Mouse (Mus musculus) hindbrain, embryonic 12.5 days (tissue): ENCODE results near the gene Skap1. TPM values are rescaled to one million over a fixed set of nuclear protein-coding genes. Genes with fewer than 3 reads are reported as not detected.

ENCODE experiments used
- ATAC-seq: fragments of 200-750 bp; cut with Nextera tagmentation; 2 replicates; pipeline ENCODE4 v1.8.0; 2017; ENCODE audit warnings: moderate TSS enrichment; ENCODE audit not compliant: low FRiP score
- H3K27ac ChIP-seq: fragments of 300-500 bp; sonication (generic); 2 replicates; pipeline ENCODE4 v1.5.1; 2016; ENCODE audit warnings: mild to moderate bottlenecking
- H3K27me3 ChIP-seq: fragments of 300-500 bp; sonication (generic); 2 replicates; pipeline ENCODE4 v1.6.1; 2016; ENCODE audit warnings: mild to moderate bottlenecking
- H3K36me3 ChIP-seq: fragments of 300-500 bp; sonication (generic); 2 replicates; pipeline ENCODE4 v1.6.1; 2016; ENCODE audit warnings: mild to moderate bottlenecking
- H3K4me1 ChIP-seq: fragments of 300-500 bp; sonication (generic); 2 replicates; pipeline ENCODE4 v1.6.1; 2016
- H3K4me2 ChIP-seq: fragments of 300-500 bp; sonication (generic); replicated peaks from 2 replicates; pipeline ENCODE4 v1.6.1; 2016; ENCODE audit warnings: mild to moderate bottlenecking
- H3K4me3 ChIP-seq: fragments of 300-500 bp; sonication (generic); 2 replicates; pipeline ENCODE4 v1.5.1; 2016; ENCODE audit warnings: mild to moderate bottlenecking
- H3K9ac ChIP-seq: fragments of 300-500 bp; sonication (generic); 2 replicates; pipeline ENCODE4 v1.6.1; 2016; ENCODE audit warnings: mild to moderate bottlenecking, moderate library complexity
- H3K9me3 ChIP-seq: fragments of 300-500 bp; sonication (generic); replicated peaks from 2 replicates; pipeline ENCODE4 v1.6.1; 2016; ENCODE audit warnings: mild to moderate bottlenecking
- WGBS: fragments of 180-500 bp; shearing (Covaris S2); methylation state at CpG from one replicate; pipeline ENCODE4 v1.1.7; 2016; 5-methylcytosine and 5-hydroxymethylcytosine counted together
- polyA plus RNA-seq: library from polyadenylated mRNA; unstranded; fragments of >200 nt; fragmentation: Nextera tagmentation; extraction: Ambion mirVana; gene quantifications from 2 replicates; pipeline ENCODE4 v1.2.1, GENCODE M21; 2016

The Skap1 gene
- polyA plus RNA-seq, 1 experiment from 2014 or later, result 2.4 TPM

DNA sequence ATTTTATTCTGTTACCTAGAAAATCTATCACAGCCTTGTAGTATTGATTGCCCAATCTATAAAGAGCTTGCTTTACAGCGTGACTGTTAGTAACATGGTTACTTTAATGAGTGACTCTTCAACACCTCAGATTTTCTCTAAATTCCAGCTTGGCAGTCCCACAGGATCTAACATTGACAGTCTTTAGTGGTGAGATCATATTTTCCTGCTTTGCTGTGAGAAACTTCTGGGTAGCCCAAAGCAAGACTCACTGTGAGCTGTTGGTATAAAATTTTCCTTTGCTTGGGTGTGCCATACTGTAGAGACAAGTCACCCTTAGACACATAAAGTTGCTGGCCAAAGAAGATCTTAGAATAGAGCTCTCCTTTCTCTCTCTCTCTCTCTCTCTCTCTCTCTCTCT lies 261.4 kb downstream of the Skap1 start:
- H3K27me3 ChIP-seq, result no peaks in the 10 kb centered on the region
- H3K27ac ChIP-seq, result no peak overlapping the region
- WGBS, result 83% methylated on average over 1 of the region's 1 CpGs
- no peak overlapping the region for H3K4me2 ChIP-seq
- H3K4me3 ChIP-seq, result no peak overlapping the region
- H3K36me3 ChIP-seq, result no peaks in the 10 kb centered on the region
- H3K9me3 ChIP-seq, result no peaks in the 10 kb centered on the region
- no peak overlapping the region for H3K9ac ChIP-seq
- no peak for ATAC-seq
- H3K4me1 ChIP-seq, result peaks cover 18% of the 10 kb centered on the region

DNA sequence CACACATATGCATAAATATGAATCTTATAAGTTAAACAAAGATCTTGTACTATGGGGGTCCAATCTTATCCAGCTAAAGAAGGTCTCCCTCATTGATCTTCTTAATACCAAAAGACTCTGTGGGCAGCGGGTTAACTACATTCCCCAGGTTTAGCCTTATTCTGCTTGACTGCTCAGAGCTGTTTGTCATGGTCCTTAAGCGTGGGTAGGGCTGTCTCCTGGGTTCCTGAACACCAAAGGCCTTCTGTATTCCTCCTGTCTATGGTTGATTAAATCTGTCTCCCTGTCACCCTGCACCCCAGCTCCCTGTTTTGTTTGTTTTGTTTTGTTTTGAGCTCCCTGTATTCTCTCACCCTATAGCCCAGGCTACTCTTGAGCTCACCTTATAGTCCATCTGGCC lies 264.2 kb downstream of the Skap1 start:
- H3K36me3 ChIP-seq, result no peaks in the 10 kb centered on the region
- H3K4me3 ChIP-seq, result no peak overlapping the region
- H3K4me2 ChIP-seq, result no peak overlapping the region
- H3K27me3 ChIP-seq, result no peaks in the 10 kb centered on the region
- no peaks in the 10 kb centered on the region for H3K9me3 ChIP-seq
- no peak for ATAC-seq
- H3K9ac ChIP-seq, result no peak overlapping the region
- peaks cover 29% of the 10 kb centered on the region for H3K4me1 ChIP-seq
- H3K27ac ChIP-seq, result no peak overlapping the region
- 50% methylated on average over 2 of the region's 2 CpGs for WGBS

DNA sequence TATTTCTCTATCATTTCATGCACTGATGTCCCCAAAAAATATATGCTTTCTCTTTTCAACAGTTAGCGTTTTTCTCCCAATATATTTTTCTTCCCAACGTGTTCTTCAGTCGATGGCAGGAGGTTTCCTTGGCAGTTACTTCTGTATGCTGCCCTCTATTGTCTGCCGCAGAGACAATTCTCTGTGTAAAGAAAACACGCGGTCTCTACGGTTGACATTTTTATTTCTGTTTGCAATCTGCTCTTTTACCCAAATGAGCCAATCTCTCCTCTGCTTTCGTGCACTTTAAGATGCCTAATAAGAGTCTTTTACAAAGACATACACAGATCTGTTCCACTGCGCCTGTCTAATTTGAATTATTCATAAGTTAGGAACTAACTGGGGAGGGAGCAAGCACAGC lies 265.1 kb downstream of the Skap1 start:
- WGBS, result 38% methylated on average over 9 of the region's 9 CpGs
- Histone ChIP-seq H3K27me3 (no peaks in the 10 kb centered on the region), H3K4me3 (no peak overlapping the region), H3K9me3 (no peaks in the 10 kb centered on the region), H3K9ac (no peak overlapping the region), H3K36me3 (no peaks in the 10 kb centered on the region), H3K4me2 (no peak overlapping the region), H3K27ac (peak overlapping the region; percentile 9; the same call in 1 of the 2 replicates), H3K4me1 (peaks cover 30% of the 10 kb centered on the region)
- ATAC-seq, result no peak

DNA sequence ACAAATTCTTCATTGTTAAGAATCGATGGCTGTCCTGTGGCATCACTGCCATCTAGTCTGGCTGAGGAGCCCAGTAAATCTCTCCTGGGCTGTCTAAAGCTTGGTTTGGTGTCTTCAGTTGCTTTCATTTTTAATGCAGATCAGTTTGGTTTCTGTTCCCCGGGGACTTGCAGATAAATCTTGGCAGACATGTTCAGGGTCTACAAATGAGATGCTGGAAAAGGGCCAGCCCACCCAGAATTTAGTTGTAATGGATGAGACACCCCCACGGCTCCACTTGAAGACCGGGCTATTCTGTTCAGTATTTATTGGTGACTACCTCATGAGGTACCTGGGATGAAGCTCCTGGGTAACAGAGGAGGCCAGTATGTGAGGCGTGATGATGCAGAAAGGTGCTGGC lies 265.9 kb downstream of the Skap1 start:
- Histone ChIP-seq H3K4me2 (no peak overlapping the region), H3K36me3 (no peaks in the 10 kb centered on the region), H3K9me3 (no peaks in the 10 kb centered on the region), H3K4me3 (no peak overlapping the region), H3K27me3 (no peaks in the 10 kb centered on the region), H3K4me1 (peaks cover 30% of the 10 kb centered on the region), H3K27ac (peak overlapping the region; percentile 9), H3K9ac (no peak overlapping the region)
- no peak for ATAC-seq
- WGBS, result 63% methylated on average over 5 of the region's 5 CpGs

DNA sequence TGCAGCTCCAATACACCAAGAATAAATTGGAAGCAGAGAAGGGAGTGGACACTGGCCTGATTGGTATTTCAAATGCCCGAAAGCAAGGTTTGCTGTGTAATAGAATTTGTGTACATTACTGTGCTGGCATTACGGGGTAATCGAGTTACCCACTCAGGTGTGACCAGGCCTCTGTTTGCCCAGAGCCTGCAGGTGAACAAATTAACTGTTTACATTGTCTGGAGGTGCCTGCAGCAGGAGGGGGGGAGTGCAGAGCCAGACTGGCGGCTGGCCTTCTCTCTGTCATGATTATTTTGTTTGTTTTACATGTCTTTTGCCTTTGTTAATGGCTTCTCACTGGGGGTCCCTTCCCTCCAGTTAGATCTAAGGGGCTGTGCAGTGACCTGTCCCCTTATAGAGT lies 268.3 kb downstream of the Skap1 start:
- no peaks in the 10 kb centered on the region for H3K36me3 ChIP-seq
- 22% methylated on average over 4 of the region's 4 CpGs for WGBS
- no peak overlapping the region for H3K9ac ChIP-seq

DNA sequence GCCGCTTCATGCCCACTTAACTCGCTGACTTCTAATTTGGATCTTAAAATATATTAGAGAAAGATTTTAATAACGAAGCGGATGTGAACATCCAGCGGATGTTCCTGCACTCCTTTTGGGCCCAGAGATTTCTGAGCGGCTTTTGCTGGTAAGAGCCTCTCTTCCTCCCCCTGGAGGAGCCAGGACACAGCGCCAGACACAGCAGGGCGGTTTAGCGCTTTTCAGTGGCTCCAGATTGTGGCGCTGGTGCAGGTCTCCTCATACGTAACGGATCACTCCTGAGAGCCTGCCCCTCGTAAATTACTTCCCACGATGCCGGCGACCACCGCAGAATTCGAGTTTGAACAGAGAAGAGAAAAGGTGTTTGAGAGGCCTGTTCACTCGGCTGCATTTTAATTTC lies 271.5 kb downstream of the Skap1 start:
- Histone ChIP-seq H3K9ac (0 out of 2 replicates have a peak overlapping the region, but pooled peaks have one; percentile 23), H3K27me3 (peaks cover 9% of the 10 kb centered on the region; the same call in 1 of the 2 replicates), H3K27ac (peak overlapping the region; percentile 18; the same call in 1 of the 2 replicates), H3K9me3 (no peaks in the 10 kb centered on the region), H3K4me1 (peaks cover 38% of the 10 kb centered on the region), H3K36me3 (no peaks in the 10 kb centered on the region), H3K4me3 (peak overlapping the region; percentile 19), H3K4me2 (peak overlapping the region; percentile 41)
- under 1% methylated on average over 19 of the region's 19 CpGs for WGBS
- peak; percentile 71; the same call in 1 of the 2 replicates for ATAC-seq

More for the DNA sequence above, 268.3 kb downstream of the Skap1 start:
- no peak overlapping the region for H3K4me3 ChIP-seq
- ATAC-seq, result no peak
- no peaks in the 10 kb centered on the region for H3K9me3 ChIP-seq
- H3K27ac ChIP-seq, result 0 out of 2 replicates have a peak overlapping the region, but pooled peaks have one; percentile 18
- no peak overlapping the region; the same call in 1 of the 2 replicates for H3K4me2 ChIP-seq
- peaks cover 36% of the 10 kb centered on the region for H3K4me1 ChIP-seq
- H3K27me3 ChIP-seq, result peaks cover 9% of the 10 kb centered on the region; the same call in 1 of the 2 replicates

DNA sequence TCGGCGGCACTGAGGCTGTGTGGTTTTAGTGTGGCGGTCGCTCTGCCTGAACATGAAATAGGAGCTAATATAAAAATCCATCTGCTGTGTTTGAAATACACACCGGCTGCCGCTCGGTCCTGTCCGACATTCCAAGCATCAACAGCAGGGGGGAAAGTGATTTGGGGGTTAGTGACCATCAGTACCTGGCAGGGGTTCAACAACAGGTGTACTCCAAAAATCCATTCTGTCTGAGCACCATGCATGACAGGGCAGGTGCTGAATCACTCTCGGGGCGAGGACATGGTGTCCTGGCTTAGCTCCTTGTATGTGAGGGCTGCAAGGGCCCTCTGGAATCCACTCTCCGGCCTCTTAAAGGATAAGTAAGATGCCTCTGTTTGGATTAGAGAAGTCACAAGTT lies 272.0 kb downstream of the Skap1 start:
- H3K9me3 ChIP-seq, result no peaks in the 10 kb centered on the region
- WGBS, result 21% methylated on average over 11 of the region's 11 CpGs
- peak overlapping the region; percentile 19 for H3K4me3 ChIP-seq
- H3K27me3 ChIP-seq, result peaks cover 9% of the 10 kb centered on the region; the same call in 1 of the 2 replicates
- peak overlapping the region; percentile 41 for H3K4me2 ChIP-seq
- H3K9ac ChIP-seq, result 0 out of 2 replicates have a peak overlapping the region, but pooled peaks have one; percentile 23
- H3K4me1 ChIP-seq, result peaks cover 41% of the 10 kb centered on the region
- ATAC-seq, result no peak
- no peaks in the 10 kb centered on the region for H3K36me3 ChIP-seq
- H3K27ac ChIP-seq, result peak overlapping the region; percentile 18; the same call in 1 of the 2 replicates

DNA sequence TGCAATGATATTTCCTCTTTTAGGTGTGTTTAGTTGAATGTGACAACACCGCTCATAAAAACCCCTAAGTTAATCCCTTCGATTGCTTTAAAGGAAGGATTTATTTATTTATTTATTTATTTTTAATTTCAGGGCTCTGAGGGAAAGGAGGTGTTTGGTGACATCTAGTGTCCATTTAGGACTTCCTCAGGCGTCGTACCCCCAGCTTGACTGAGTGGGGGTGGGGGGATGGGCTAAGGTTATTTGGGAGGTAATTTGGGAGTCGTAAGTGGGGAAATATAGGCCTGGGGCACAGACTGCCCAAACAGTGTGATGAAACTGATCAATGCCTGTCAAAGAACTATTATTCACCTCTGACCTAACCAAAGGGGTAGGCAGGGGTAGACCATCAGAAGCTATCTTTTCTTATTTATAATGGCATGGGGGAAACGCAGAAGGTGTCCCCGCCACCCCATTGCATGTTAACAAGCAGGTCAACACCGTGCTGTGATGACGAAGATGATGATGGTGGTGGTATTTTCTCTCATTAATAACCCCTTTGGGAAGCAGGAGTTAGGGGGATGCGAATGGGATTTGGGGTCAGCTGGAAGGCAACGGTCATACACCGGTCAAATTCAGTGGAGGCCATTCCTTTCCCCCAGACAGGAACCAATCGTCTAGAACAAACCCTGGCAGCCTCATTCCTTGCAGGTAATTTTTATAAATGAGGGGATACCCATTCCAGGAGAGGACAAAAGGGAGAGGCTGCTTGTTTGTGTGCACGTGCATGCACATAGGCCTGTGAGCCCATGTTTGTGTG lies 273.5 kb downstream of the Skap1 start:
- 66% methylated on average over 14 of the region's 14 CpGs for WGBS
- no peaks in the 10 kb centered on the region for H3K9me3 ChIP-seq
- no peak overlapping the region for H3K4me3 ChIP-seq
- ATAC-seq, result no peak
- peaks cover 50% of the 10 kb centered on the region for H3K4me1 ChIP-seq
- peaks cover 9% of the 10 kb centered on the region; the same call in 1 of the 2 replicates for H3K27me3 ChIP-seq
- H3K36me3 ChIP-seq, result no peaks in the 10 kb centered on the region
- peak overlapping the region; percentile 74 for H3K27ac ChIP-seq
- H3K9ac ChIP-seq, result no peak overlapping the region
- no peak overlapping the region for H3K4me2 ChIP-seq

DNA sequence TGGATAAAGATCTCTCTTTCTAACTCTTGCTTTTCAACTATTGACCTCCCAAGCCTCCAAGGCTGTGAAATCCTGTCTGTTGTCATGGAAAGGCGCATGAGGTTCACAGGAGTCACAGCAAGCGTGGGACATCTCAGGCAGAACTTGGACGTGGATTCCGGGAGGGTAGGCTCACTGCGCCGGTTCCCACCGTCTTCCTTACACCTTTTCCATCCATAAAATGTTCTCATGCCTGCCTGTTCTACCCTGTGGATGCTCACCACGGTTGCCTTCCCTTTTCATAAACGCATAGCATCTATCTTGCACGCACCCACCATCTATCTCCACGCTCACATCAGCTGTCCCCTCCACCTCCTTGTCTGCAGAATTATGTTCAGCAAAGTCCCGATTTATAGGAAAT lies 276.4 kb downstream of the Skap1 start:
- 53% methylated on average over 12 of the region's 12 CpGs for WGBS
- Histone ChIP-seq H3K4me1 (peaks cover 50% of the 10 kb centered on the region), H3K4me2 (peak overlapping the region; percentile 29), H3K4me3 (no peak overlapping the region), H3K9ac (no peak overlapping the region), H3K27me3 (peaks cover 9% of the 10 kb centered on the region; the same call in 1 of the 2 replicates), H3K27ac (peak overlapping the region; percentile 87), H3K36me3 (no peaks in the 10 kb centered on the region), H3K9me3 (no peaks in the 10 kb centered on the region)
- ATAC-seq, result no peak

DNA sequence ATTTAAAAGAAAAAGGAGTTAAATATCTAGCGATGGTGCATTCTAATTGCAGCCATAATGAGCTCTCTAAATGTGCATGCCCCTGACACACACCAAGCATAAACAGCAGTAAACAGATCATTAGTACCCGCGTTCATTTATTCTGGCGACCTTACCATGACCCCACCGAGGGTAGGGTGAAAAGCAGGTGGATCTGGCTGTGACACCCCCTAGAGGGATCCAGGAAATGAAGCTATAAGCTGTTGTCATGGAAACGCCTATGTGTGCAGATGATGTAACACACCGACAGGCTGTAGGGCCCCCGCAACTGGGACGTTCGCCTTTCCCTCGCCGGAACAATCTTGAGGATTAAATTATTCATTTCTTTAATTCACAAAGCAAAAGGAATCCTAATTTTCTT lies 277.6 kb downstream of the Skap1 start:
- peaks cover 44% of the 10 kb centered on the region for H3K4me1 ChIP-seq
- peak; percentile 77 for ATAC-seq
- H3K4me3 ChIP-seq, result no peak overlapping the region

DNA sequence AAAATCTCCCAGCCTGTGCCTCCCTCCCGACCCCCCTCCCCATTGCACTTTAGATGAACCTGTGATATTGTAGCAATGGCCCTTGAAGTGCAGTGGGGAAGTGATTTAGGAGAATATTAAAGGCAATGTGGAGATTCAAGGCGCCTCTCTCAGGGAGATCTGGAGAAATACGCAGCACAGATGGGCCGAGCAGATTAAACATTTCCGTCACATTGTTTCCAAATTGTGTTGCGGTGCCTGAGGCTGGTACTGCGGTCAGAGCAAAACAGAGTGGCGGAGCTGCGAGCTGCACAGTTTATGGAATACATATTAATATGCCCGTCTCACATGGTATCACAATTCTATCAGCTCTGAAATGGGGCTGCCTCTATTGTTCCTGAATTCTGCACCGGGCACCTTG lies 278.6 kb downstream of the Skap1 start:
- Histone ChIP-seq H3K27ac (peak overlapping the region; percentile 87), H3K9ac (no peak overlapping the region)
- WGBS, result 55% methylated on average over 11 of the region's 11 CpGs

More for the DNA sequence above, 277.6 kb downstream of the Skap1 start:
- WGBS, result 15% methylated on average over 12 of the region's 12 CpGs
- H3K36me3 ChIP-seq, result no peaks in the 10 kb centered on the region
- H3K9ac ChIP-seq, result no peak overlapping the region
- no peaks in the 10 kb centered on the region for H3K9me3 ChIP-seq
- H3K4me2 ChIP-seq, result peak overlapping the region; percentile 33
- H3K27me3 ChIP-seq, result 0 out of 2 replicates have a peak, but pooled peaks cover 3% of the 10 kb centered on the region
- H3K27ac ChIP-seq, result peak overlapping the region; percentile 87

DNA sequence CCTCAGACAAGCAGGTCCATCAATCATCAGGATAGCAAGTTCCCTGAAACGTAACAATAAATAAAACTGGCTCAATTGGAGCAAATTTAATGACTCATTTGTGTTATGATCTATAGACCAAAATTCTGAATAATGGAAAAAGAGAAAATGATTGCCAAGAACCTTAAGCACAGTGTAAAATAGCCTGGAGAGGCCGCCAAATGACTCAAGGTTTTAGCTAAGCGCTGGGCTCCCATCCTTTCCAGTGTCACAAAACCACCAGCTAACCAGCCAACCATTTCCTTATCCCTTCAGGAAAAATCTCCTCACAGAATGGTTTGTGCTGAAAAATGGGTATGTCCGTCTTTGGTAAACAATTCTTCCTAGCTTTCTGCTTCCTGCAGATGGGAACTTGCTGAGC lies 279.5 kb downstream of the Skap1 start:
- no peaks in the 10 kb centered on the region for H3K9me3 ChIP-seq
- no peaks in the 10 kb centered on the region for H3K27me3 ChIP-seq
- WGBS, result 76% methylated on average over 4 of the region's 4 CpGs
- no peak overlapping the region for H3K4me2 ChIP-seq
- ATAC-seq, result no peak
- H3K4me1 ChIP-seq, result peaks cover 37% of the 10 kb centered on the region
- no peak overlapping the region for H3K9ac ChIP-seq
- H3K36me3 ChIP-seq, result no peaks in the 10 kb centered on the region
- H3K4me3 ChIP-seq, result no peak overlapping the region
- peak overlapping the region; percentile 87; the same call in 1 of the 2 replicates for H3K27ac ChIP-seq

More for the DNA sequence above, 278.6 kb downstream of the Skap1 start:
- Histone ChIP-seq H3K4me1 (peaks cover 42% of the 10 kb centered on the region), H3K4me3 (no peak overlapping the region), H3K4me2 (peak overlapping the region; percentile 17; the same call in 1 of the 2 replicates), H3K27me3 (no peaks in the 10 kb centered on the region), H3K36me3 (no peaks in the 10 kb centered on the region), H3K9me3 (no peaks in the 10 kb centered on the region)
- peak; percentile 42 for ATAC-seq
